Mouse (Mus musculus): ENCODE measurements at regions not wholly inside any gene's neighbourhood (a gene's known extent, or its start where the extent isn't known, plus 50 kb on each side); places are given as distances from the start of the nearest gene placed in this dataset.
"Not testable (repeated sequence)": the region's sequence is repeated elsewhere in the genome, so short reads cannot be mapped to it uniquely, and the experiment has no call there.

DNA sequence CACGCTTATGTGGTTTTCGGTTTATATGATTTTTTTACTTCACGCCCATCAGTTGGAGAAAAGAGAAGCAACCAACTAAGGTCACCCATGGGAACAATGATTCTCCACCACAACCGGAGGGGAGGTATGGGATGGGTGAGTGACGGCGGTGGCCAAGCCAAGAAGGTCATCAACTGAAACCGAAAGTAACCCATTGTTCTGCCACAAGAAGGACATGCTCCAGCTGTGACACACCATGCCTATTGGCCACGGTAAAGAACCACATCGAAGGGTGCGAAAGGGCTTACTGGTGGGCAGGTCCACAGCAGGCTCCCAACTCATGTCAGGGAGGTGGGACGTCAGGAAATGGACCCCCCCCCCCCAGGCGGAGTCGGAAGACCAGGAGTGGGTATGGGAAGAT, 65.7 kb upstream of the Gm5150 start:
- no peaks in the 10 kb centered on the region for H3K79me2 ChIP-seq (ENCODE audit: control insufficient read depth, insufficient read depth, low read length, poor library complexity)
- no peaks in the 10 kb centered on the region for H3K27me3 ChIP-seq (ENCODE audit: control insufficient read depth in 1 of 2, insufficient read depth in 2 of 2, low read length in 2 of 2)
- H3K36me3 ChIP-seq (ENCODE audit: control insufficient read depth in 1 of 2, insufficient read depth in 2 of 2, low read length in 2 of 2): no peaks in the 10 kb centered on the region
- no peaks in the 10 kb centered on the region for H3K4me1 ChIP-seq (ENCODE audit: control insufficient read depth in 1 of 2, insufficient read depth in 2 of 2, low read length in 2 of 2)
- H3K4me3 ChIP-seq (ENCODE audit: control insufficient read depth in 1 of 2, insufficient read depth in 1 of 2, low read depth in 2 of 2, low read length in 2 of 2): peak overlapping the region; percentile 4; a peak in 2 of 4 replicates
- no peak for TF ChIP-seq MAX (IDR thresholded peaks at IDR 0.05; ENCODE audit: low read length)
- no peak for TF ChIP-seq NELFE (IDR thresholded peaks at IDR 0.05; ENCODE audit: low read depth, low read length)
- H3K9ac ChIP-seq (ENCODE audit: control insufficient read depth, low read depth, low read length, poor library complexity, severe bottlenecking): no peak overlapping the region
- DNase-seq (ENCODE audit: low read depth, low spot score): no peak
- no peaks in the 10 kb centered on the region for H3K9me3 ChIP-seq (replicated peaks; ENCODE audit: insufficient read depth, low read length)
- H3K27ac ChIP-seq (ENCODE audit: control insufficient read depth, low read depth, low read length): no peak overlapping the region

DNA sequence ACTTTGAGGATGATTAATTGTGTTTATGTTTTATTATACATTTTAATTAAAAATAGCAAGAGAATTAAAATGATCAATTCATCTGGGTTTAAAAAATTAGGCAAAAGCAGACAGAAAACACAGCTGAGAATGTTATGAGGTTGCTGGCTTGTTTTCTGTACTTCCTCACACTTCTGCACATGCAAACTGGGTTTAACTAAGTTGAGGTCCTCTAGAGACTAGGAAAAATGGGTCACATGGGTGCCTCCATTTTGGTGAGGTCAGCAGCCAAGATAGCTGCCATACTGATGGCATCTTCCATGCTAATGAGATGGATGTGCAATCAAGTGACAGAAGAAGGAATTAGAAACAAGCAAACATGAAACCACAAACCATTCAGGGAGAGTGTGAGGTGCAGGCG, 64.7 kb upstream of the Gm5150 start:
- Histone ChIP-seq H3K27me3 (ENCODE audit: control insufficient read depth in 1 of 2, insufficient read depth in 2 of 2, low read length in 2 of 2) (no peaks in the 10 kb centered on the region), H3K36me3 (ENCODE audit: control insufficient read depth in 1 of 2, insufficient read depth in 2 of 2, low read length in 2 of 2) (no peaks in the 10 kb centered on the region), H3K79me2 (ENCODE audit: control insufficient read depth, insufficient read depth, low read length, poor library complexity) (no peaks in the 10 kb centered on the region), H3K9me3 (replicated peaks; ENCODE audit: insufficient read depth, low read length) (no peaks in the 10 kb centered on the region), H3K4me1 (ENCODE audit: control insufficient read depth in 1 of 2, insufficient read depth in 2 of 2, low read length in 2 of 2) (no peaks in the 10 kb centered on the region), H3K4me3 (ENCODE audit: control insufficient read depth in 1 of 2, insufficient read depth in 1 of 2, low read depth in 2 of 2, low read length in 2 of 2) (no peak overlapping the region), H3K9ac (ENCODE audit: control insufficient read depth, low read depth, low read length, poor library complexity, severe bottlenecking) (no peak overlapping the region), H3K27ac (ENCODE audit: control insufficient read depth, low read depth, low read length) (no peak overlapping the region)
- DNase-seq (ENCODE audit: low read depth, low spot score): no peak
- TF ChIP-seq ELF1 (IDR thresholded peaks at IDR 0.05; ENCODE audit: low read depth, low read length) (no peak), POLR2AphosphoS5 (IDR thresholded peaks at IDR 0.05; ENCODE audit: borderline replicate concordance, low read depth, low read length) (no peak), HCFC1 (IDR thresholded peaks at IDR 0.05; ENCODE audit: low read depth, low read length) (no peak), CHD2 (IDR thresholded peaks at IDR 0.05; ENCODE audit: low read length) (no peak), RAD21 (IDR thresholded peaks at IDR 0.05; ENCODE audit: low read depth, low read length) (no peak), MYC (IDR thresholded peaks at IDR 0.05; ENCODE audit: low read depth, low read length) (no peak), E2F4 (IDR thresholded peaks at IDR 0.05; ENCODE audit: borderline replicate concordance, low read depth, low read length) (no peak), TCF12 (IDR thresholded peaks at IDR 0.05; ENCODE audit: low read depth, low read length) (no peak), USF1 (IDR thresholded peaks at IDR 0.05; ENCODE audit: low read depth, low read length) (no peak)

DNA sequence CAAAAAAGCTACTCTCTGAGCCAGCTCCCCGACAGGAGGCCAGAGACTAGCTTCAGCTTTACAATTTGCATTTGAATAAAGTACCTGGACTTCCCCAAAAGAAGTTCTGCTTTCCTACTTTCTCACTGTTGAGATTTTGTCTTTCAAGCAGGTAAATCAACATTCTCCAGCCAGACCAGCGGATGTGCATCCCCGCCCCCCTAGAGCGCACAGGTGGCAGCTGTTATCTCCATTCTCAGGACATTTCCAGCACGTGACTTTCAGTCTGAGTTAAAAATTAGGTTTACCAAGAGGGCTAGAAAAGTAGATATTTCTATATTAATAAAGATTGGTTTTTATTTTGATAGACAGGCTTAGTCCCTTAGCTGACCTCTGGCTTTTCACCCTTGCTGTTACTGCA, 51.5 kb upstream of the Gm5150 start:
- not testable (repeated sequence) for H3K27ac ChIP-seq (ENCODE audit: control insufficient read depth, low read depth, low read length); H3K4me3 ChIP-seq (ENCODE audit: control insufficient read depth in 1 of 2, insufficient read depth in 1 of 2, low read depth in 2 of 2, low read length in 2 of 2); H3K9me3 ChIP-seq (replicated peaks; ENCODE audit: insufficient read depth, low read length); H3K79me2 ChIP-seq (ENCODE audit: control insufficient read depth, insufficient read depth, low read length, poor library complexity); H3K27me3 ChIP-seq (ENCODE audit: control insufficient read depth in 1 of 2, insufficient read depth in 2 of 2, low read length in 2 of 2); DNase-seq (ENCODE audit: low read depth, low spot score); H3K4me1 ChIP-seq (ENCODE audit: control insufficient read depth in 1 of 2, insufficient read depth in 2 of 2, low read length in 2 of 2); H3K36me3 ChIP-seq (ENCODE audit: control insufficient read depth in 1 of 2, insufficient read depth in 2 of 2, low read length in 2 of 2); H3K9ac ChIP-seq (ENCODE audit: control insufficient read depth, low read depth, low read length, poor library complexity, severe bottlenecking)
